Mouse (Mus musculus): ENCODE data around the gene Ndufv1. TPM values are rescaled to one million over a fixed set of nuclear protein-coding genes. Genes with fewer than 3 reads are reported as not detected.
"Not testable (repeated sequence)": the region's sequence is repeated elsewhere in the genome, so short reads cannot be mapped to it uniquely, and the experiment has no call there.

Gene Ndufv1
- polyA plus RNA-seq, 1 experiment from 2014 or later: 222 TPM

DNA sequence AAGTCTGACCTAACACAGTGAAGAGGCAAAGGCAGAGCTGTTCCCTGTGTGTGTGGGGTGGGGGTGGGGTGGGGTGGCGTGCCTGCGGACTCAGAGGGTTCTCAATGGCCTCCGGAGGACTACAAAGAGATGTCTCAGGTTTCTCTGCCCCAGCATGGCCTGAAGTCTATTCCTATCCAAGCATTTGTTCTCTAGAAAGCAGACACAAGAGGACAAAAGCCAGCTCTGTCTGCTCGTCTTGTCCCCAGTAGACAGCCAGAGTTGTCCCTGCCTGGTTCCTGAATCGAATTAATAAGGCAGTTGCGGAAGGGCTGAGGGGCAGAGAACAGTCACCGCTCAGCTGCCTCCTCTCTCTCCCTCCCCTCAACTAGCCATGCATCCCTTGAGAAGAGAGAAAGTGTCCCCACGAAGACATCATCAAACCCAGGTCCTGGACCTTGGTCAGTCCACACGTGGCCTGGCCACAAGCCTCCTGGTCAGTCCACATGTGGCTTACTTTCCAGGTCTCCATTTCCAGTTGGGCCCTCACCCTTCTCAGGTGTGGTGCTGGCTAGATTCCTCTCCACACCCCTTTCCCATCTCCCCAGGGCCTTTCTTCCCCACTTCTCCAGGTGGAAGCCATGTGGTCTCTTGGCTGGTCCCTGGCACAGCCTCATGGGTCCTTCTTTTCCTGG is 28.9 kb downstream of the Ndufv1 start:
- H3K9ac ChIP-seq: no peak overlapping the region
- no peaks in the 10 kb centered on the region for H3K36me3 ChIP-seq
- H3K4me1 ChIP-seq (replicated peaks): peaks cover 37% of the 10 kb centered on the region
- no peaks in the 10 kb centered on the region for H3K27me3 ChIP-seq
- ATAC-seq (ENCODE audit: low read depth): no peak
- no peak overlapping the region for H3K4me2 ChIP-seq
- no peak overlapping the region for H3K27ac ChIP-seq (replicated peaks)
- WGBS: 41% methylated on average over 9 of the region's 9 CpGs
- no peaks in the 10 kb centered on the region; the same call in 1 of the 2 replicates for H3K9me3 ChIP-seq
- H3K4me3 ChIP-seq: no peak overlapping the region

DNA sequence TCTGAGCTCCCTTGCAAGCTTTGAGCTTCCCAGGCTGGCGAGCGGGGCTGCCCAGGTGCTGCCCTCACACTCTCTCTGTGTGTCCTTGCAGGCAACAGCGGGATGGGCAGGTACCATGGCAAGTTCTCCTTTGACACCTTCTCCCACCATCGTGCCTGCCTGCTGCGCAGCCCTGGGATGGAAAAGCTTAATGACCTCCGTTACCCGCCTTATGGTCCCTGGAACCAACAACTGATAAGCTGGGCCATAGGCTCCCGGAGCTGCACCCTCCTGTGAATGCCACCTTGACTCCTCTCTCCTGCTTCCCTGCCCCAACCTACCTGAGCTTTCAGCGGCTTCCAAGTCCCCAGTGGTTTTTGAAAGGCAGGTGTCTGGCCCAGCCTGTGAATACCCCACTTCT is 31.7 kb downstream of the Ndufv1 start:
- no peak for ATAC-seq (ENCODE audit: low read depth)
- H3K27ac ChIP-seq (replicated peaks): no peak overlapping the region

DNA sequence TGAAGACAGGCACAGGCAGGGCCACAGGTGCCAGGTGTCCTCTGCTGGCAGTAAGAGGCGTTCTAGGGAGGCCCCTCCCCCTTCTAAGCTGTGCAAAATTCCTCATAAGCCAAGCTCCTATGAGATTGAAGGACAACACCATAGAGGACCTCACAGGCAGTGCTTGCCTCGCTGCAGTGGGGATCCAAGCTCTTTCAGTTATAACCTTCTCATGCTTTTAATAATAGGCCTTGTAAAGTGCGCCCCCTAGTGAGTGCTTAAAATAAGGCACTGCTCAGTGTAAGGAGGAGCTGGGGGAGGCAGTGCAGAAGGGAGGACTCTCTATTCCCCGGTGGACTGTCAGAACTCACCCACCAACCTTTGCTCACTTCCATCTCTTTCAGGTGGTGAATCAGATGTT is 32.3 kb downstream of the Ndufv1 start:
- H3K4me3 ChIP-seq: no peak overlapping the region
- no peaks in the 10 kb centered on the region for H3K9me3 ChIP-seq
- H3K4me1 ChIP-seq (replicated peaks): peaks cover 21% of the 10 kb centered on the region
- H3K27me3 ChIP-seq: no peaks in the 10 kb centered on the region
- no peak overlapping the region for H3K4me2 ChIP-seq
- WGBS: 22% methylated on average over 4 of the region's 4 CpGs
- H3K36me3 ChIP-seq: no peaks in the 10 kb centered on the region
- H3K27ac ChIP-seq (replicated peaks): no peak overlapping the region
- ATAC-seq (ENCODE audit: low read depth): peak; percentile 64
- no peak overlapping the region for H3K9ac ChIP-seq

More for the DNA sequence above, 31.7 kb downstream of the Ndufv1 start:
- Histone ChIP-seq H3K36me3 (no peaks in the 10 kb centered on the region), H3K9me3 (no peaks in the 10 kb centered on the region), H3K4me3 (no peak overlapping the region), H3K4me2 (no peak overlapping the region), H3K27me3 (no peaks in the 10 kb centered on the region), H3K4me1 (replicated peaks) (peaks cover 26% of the 10 kb centered on the region), H3K9ac (no peak overlapping the region)
- WGBS: 80% methylated on average over 9 of the region's 9 CpGs

DNA sequence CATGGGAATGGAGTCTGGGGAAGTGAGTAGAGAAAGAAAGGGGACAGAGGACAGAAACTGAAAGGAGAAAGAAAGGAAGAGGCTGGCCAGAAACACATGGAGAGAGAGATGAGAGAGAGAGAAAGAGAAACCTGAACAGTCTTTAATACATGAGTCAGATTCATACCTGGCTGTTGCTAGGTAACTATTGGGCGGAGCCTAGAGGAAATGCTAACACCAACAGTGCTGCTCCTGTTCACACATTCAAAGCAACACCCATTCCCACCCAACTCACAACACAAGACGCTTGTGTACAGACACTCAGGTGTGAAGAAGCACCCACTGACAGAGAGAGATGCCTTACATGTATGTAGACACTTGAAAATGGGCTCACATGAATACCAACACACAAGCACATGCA is 36.7 kb downstream of the Ndufv1 start:
- H3K4me2 ChIP-seq: no peak overlapping the region
- no peaks in the 10 kb centered on the region for H3K4me1 ChIP-seq (replicated peaks)
- no peak overlapping the region for H3K9ac ChIP-seq
- 72% methylated on average over 2 of the region's 2 CpGs for WGBS
- H3K27ac ChIP-seq (replicated peaks): no peak overlapping the region
- no peaks in the 10 kb centered on the region for H3K36me3 ChIP-seq
- H3K27me3 ChIP-seq: no peaks in the 10 kb centered on the region
- ATAC-seq (ENCODE audit: low read depth): no peak
- no peak overlapping the region for H3K4me3 ChIP-seq
- no peaks in the 10 kb centered on the region for H3K9me3 ChIP-seq

DNA sequence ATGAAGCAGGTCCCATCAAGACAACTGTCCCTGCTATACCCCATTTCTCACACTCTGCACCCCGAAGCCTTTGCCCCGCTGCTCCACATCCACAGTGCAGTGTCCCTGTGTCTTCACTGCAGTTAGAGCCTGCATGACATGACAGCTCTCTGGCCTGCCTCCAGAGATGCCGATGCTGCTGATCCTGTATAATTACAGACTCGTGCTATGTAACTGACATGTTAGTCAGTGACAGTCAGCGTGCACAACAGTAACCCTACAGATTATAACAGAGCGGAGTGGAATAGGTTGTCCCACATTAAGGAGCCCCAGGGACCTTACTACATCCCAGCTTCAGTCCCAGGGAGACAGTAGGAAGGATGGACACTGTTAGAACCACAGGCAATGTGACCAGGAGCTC is 38.0 kb downstream of the Ndufv1 start:
- H3K36me3 ChIP-seq; H3K27ac ChIP-seq (replicated peaks); H3K4me3 ChIP-seq; H3K4me2 ChIP-seq; H3K9me3 ChIP-seq; H3K27me3 ChIP-seq; ATAC-seq (ENCODE audit: low read depth); H3K9ac ChIP-seq; H3K4me1 ChIP-seq (replicated peaks): not testable (repeated sequence)
- WGBS: 81% methylated on average over 6 of the region's 6 CpGs

DNA sequence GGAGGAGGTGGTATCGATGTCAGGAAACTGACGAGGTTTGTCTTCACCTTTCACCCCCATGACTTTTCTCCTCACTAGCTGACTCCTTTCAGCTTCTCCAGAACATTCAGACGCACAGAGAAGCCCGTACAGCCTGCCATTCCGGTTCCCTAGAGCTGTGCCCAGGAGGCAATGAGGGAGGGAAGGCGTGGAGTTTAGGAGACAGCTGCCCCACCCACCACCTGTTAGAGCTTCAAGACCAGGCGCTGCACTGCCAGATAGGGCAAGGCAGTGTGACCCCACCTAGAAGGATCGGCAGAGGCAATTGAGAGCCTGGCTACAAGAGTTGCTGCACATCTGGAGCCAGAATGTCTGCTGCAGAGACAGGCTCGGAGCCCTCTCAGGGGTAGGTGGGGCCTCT is 40.4 kb downstream of the Ndufv1 start, which contains the start of gene Aldh3b2:
Aldh3b2 (plus strand) TSS at position 100 of the 400 bp plus-strand sequence.
- H3K27me3 ChIP-seq: no peaks in the 10 kb centered on the region
- WGBS: 44% methylated on average over 9 of the region's 9 CpGs
- no peak within 1 kb of the TSS for H3K27ac ChIP-seq (replicated peaks)
- H3K9me3 ChIP-seq: no peaks in the 10 kb centered on the region
- no peak within 1 kb of the TSS for H3K9ac ChIP-seq
- H3K36me3 ChIP-seq: no peaks in the 10 kb centered on the region
- H3K4me1 ChIP-seq (replicated peaks): no peaks in the 10 kb centered on the region
- no peak within 1 kb of the TSS for H3K4me2 ChIP-seq
- H3K4me3 ChIP-seq: no peak within 1 kb of the TSS
- ATAC-seq (ENCODE audit: low read depth): no peak

DNA sequence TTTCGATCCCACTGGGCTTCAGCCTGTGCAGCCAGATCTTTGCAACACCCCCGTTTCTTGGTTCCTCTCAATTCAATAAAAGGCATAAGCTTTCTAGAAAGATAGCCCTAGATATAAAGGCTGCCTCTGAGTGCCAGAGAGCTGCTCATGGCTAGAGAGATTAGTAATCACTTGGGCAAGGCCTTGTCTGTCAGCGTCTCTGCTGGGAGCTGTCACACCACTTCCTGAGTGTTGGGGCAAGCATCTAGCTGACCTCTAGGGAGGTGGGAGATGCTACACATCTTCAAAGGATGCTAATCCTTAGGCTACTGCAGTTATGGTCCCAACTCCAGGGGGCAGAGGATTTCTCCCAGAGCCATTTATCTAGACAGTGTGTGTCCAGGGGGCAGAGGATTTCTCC is 45.3 kb downstream of the Ndufv1 start:
- Histone ChIP-seq H3K4me1 (replicated peaks) (no peaks in the 10 kb centered on the region), H3K36me3 (no peaks in the 10 kb centered on the region), H3K9ac (no peak overlapping the region), H3K9me3 (no peaks in the 10 kb centered on the region), H3K4me2 (no peak overlapping the region), H3K27ac (replicated peaks) (no peak overlapping the region), H3K4me3 (no peak overlapping the region), H3K27me3 (no peaks in the 10 kb centered on the region)
- 76% methylated on average over 3 of the region's 3 CpGs for WGBS
- no peak for ATAC-seq (ENCODE audit: low read depth)

DNA sequence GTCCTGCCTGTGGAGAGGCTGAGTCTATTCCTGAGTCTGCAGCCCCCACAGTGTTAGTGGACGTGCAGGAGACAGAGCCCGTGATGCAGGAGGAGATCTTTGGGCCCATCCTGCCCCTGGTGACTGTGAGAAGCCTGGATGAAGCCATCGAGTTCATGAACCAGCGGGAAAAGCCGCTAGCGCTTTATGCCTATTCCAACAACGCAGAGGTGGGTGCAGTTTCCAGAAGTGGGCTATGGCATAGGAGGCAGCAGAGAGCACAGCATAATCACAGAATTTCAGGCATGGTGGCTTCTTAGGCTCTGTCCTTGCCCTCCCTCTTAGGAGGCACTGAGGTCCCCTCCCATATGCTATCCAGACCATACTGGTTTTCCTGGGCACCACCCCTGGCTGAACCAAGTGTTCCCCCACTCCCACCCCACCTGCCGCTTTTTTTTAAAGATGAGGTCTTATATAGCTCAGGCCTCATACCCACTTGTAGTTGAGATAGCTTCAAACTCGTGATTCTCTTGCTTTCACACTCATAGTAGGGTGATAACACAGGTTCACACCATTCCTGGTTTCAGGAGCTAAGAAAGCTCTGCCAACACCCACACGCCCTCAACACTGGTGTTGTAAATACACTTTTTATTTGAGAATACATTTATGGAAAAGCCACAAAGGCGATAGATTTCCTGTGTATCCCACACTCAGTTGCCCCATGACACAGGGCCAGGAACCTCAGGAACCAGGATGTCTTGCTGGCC is 46.1 kb downstream of the Ndufv1 start:
- Histone ChIP-seq H3K27ac (replicated peaks) (no peak overlapping the region), H3K9ac (no peak overlapping the region), H3K4me2 (no peak overlapping the region), H3K36me3 (no peaks in the 10 kb centered on the region), H3K4me1 (replicated peaks) (no peaks in the 10 kb centered on the region), H3K27me3 (no peaks in the 10 kb centered on the region), H3K9me3 (no peaks in the 10 kb centered on the region), H3K4me3 (no peak overlapping the region)
- no peak for ATAC-seq (ENCODE audit: low read depth)
- WGBS: 65% methylated on average over 11 of the region's 11 CpGs

DNA sequence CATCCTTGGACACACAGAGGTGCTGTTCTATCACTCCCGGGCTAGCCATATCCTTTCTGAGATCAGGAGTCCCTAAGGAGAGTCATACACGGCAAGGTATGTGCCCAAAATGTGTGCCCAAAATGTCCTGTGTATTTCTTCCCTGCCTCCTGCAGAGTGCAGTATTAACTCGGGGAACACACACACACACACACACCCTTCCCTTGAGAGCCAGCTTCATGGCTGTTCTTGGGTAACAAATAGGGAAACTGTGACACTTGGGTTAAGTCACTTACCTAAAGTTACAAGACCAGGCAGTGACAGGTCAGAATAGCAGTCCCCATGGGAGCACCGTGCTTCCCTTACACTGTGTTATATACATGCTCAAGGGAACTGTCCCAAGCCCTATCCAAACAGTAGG is 48.6 kb downstream of the Ndufv1 start:
- no peaks in the 10 kb centered on the region for H3K36me3 ChIP-seq
- no peaks in the 10 kb centered on the region for H3K9me3 ChIP-seq
- 68% methylated on average over 4 of the region's 4 CpGs for WGBS
- H3K4me1 ChIP-seq (replicated peaks): no peaks in the 10 kb centered on the region
- H3K27me3 ChIP-seq: no peaks in the 10 kb centered on the region
- no peak overlapping the region for H3K4me2 ChIP-seq
- no peak overlapping the region for H3K27ac ChIP-seq (replicated peaks)
- no peak overlapping the region for H3K4me3 ChIP-seq
- no peak for ATAC-seq (ENCODE audit: low read depth)
- no peak overlapping the region for H3K9ac ChIP-seq

DNA sequence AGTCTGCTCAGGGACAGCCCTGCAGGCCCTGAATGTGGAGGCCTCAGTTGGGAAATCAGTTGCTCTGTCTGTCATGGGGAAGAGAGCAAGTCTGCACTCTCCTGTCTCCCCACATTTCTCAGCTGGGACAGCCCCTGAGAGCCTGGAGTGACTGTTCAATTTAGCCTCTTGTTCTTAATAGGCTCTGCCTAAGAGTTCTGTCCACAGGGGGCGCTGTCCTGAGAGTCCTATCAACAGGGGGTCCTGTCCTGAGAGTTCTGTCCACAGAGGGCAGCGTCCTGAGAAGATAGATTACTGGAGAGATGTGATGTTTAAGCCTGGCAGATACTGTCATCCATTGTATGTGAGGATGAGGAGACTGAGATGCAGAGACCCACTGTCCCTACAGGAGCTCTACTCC is 50.1 kb downstream of the Ndufv1 start:
- Histone ChIP-seq H3K4me3 (no peak overlapping the region), H3K9ac (no peak overlapping the region), H3K27ac (replicated peaks) (no peak overlapping the region), H3K9me3 (no peaks in the 10 kb centered on the region), H3K4me1 (replicated peaks) (no peaks in the 10 kb centered on the region), H3K4me2 (no peak overlapping the region), H3K36me3 (no peaks in the 10 kb centered on the region), H3K27me3 (no peaks in the 10 kb centered on the region)
- WGBS: 14% methylated on average over 2 of the region's 2 CpGs
- ATAC-seq (ENCODE audit: low read depth): no peak

DNA sequence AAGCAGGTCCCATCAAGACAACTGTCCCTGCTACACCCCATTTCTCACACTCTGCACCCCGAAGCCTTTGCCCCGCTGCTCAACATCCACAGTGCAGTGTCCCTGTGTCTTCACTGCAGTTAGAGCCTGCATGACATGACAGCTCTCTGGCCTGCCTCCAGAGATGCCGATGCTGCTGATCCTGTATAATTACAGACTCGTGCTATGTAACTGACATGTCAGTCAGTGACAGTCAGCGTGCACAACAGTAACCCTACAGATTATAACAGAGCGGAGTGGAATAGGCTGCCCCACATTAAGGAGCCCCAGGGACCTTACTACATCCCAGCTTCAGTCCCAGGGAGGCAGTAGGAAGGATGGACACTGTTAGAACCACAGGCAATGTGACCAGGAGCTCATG is 50.8 kb downstream of the Ndufv1 start:
- H3K27ac ChIP-seq (replicated peaks); H3K9ac ChIP-seq; H3K27me3 ChIP-seq; H3K9me3 ChIP-seq; H3K4me1 ChIP-seq (replicated peaks); H3K4me3 ChIP-seq; H3K4me2 ChIP-seq; ATAC-seq (ENCODE audit: low read depth); H3K36me3 ChIP-seq: not testable (repeated sequence)
- WGBS: 92% methylated on average over 6 of the region's 6 CpGs

DNA sequence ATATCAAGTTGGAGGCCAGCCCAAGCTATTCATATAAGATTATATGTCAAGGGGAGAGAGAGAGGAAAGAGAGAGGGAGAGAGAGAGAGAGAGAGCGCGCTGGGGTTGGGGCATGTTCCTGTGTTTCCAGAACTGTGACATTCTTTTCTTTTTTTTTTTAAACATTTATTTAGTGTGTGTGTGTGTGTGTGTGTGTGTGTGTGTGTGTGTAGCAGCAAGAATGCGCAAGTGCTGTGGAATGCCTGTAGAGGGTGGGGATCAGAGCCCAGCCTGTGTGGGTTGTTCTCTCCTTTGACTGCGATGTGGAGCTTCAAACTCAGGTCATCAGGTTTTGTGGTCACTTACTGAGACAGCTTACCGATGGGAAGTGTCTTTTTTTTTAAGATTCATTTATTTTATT is 52.4 kb downstream of the Ndufv1 start:
- no peak overlapping the region for H3K9ac ChIP-seq
- 85% methylated on average over 5 of the region's 5 CpGs for WGBS
- H3K4me1 ChIP-seq (replicated peaks): no peaks in the 10 kb centered on the region
- no peak overlapping the region for H3K4me3 ChIP-seq
- H3K27me3 ChIP-seq: no peaks in the 10 kb centered on the region
- no peaks in the 10 kb centered on the region for H3K36me3 ChIP-seq
- no peak for ATAC-seq (ENCODE audit: low read depth)
- no peak overlapping the region for H3K27ac ChIP-seq (replicated peaks)
- H3K9me3 ChIP-seq: no peaks in the 10 kb centered on the region
- H3K4me2 ChIP-seq: no peak overlapping the region

DNA sequence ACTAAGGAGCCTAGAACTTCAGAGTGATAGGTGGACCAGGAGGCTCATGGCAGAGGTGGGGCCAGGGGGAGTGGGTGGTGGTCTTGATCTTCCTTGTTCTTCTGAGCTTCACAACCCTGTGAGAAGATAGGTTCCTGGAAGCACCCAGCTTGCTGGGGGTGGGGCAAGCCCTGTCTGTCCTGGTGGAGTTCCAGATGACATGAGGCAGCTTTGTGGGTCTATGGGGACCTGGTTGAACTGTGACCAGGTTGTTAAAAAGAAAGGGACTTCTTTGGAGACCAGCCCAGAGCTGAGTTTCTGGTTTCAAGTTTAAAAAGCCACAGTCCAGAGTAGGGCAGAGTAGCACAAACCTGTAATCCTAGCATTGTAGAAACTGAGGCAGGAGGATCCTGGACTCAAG is 53.6 kb downstream of the Ndufv1 start:
- no peaks in the 10 kb centered on the region for H3K4me1 ChIP-seq (replicated peaks)
- H3K4me2 ChIP-seq: no peak overlapping the region
- H3K36me3 ChIP-seq: no peaks in the 10 kb centered on the region
- H3K4me3 ChIP-seq: no peak overlapping the region
- ATAC-seq (ENCODE audit: low read depth): no peak
- H3K27me3 ChIP-seq: no peaks in the 10 kb centered on the region
- H3K27ac ChIP-seq (replicated peaks): no peak overlapping the region
- H3K9ac ChIP-seq: no peak overlapping the region
- no peaks in the 10 kb centered on the region for H3K9me3 ChIP-seq
